ENCODE assay signal across 9 mouse cellular contexts in genomic region chr2:91947397-91948150, GRCm38 (mm10). TPM values are rescaled to one million over a fixed set of nuclear protein-coding genes. Genes with fewer than 3 reads are reported as not detected.
DNase-seq lines count a peak whose midpoint lies in the region; ATAC-seq and TF ChIP-seq lines count a peak whose summit lies in the region.
"Had no signal": no experiment of that assay in that cellular context is flagged by ENCODE, and none has a peak within 500 bp of the region (broad histone marks: within the 10 kb centered on the region; RNA-seq: fewer than 3 reads in every experiment).

No protein-coding gene starts in this region.

- no peak overlapping the region for H3K9ac ChIP-seq in midbrain, postnatal 0 days (replicated peaks; ENCODE audit: low read length, poor library complexity, severe bottlenecking)
- no peak overlapping the region; the same call in 1 of the 2 replicates for H3K9ac ChIP-seq in limb, embryonic 11.5 days (ENCODE audit: low read length)
- H3K9ac ChIP-seq in midbrain, embryonic 14.5 days (replicated peaks; ENCODE audit: low read length) = no peak overlapping the region

- peak overlapping the region; percentile 24; the same call in 1 of the 2 replicates for H3K4me3 ChIP-seq in midbrain, embryonic 10.5 days
- H3K4me3 ChIP-seq in midbrain, postnatal 0 days (ENCODE audit: low read depth, low read length) = no peak overlapping the region
- H3K4me3 ChIP-seq in limb, embryonic 11.5 days (ENCODE audit: low read depth, low read length) = no peak overlapping the region
- no peak overlapping the region for H3K4me3 ChIP-seq in midbrain, embryonic 14.5 days (replicated peaks; ENCODE audit: low read depth, low read length)

- H3K27ac ChIP-seq in midbrain, embryonic 10.5 days (replicated peaks) = peak overlapping the region; percentile 79
- H3K27ac ChIP-seq in midbrain, postnatal 0 days (ENCODE audit: low read depth, low read length) = no peak overlapping the region
- H3K27ac ChIP-seq in limb, embryonic 11.5 days (replicated peaks; ENCODE audit: low read depth, low read length) = peak overlapping the region; percentile 8; the same call in 1 of the 2 replicates
- H3K27ac ChIP-seq in midbrain, embryonic 14.5 days (replicated peaks; ENCODE audit: low read depth, low read length) = peak overlapping the region; percentile 26; the same call in 1 of the 2 replicates

- no peaks in the 10 kb centered on the region for H3K27me3 ChIP-seq in midbrain, embryonic 10.5 days (ENCODE audit: low read depth, poor library complexity, severe bottlenecking)
- no peaks in the 10 kb centered on the region for H3K27me3 ChIP-seq in midbrain, postnatal 0 days (ENCODE audit: insufficient read depth, low read length)
- no peaks in the 10 kb centered on the region for H3K27me3 ChIP-seq in limb, embryonic 11.5 days (ENCODE audit: control insufficient read depth, insufficient read depth, low read length)
- H3K27me3 ChIP-seq in midbrain, embryonic 14.5 days (ENCODE audit: control insufficient read depth, insufficient read depth, low read length) = no peaks in the 10 kb centered on the region

- peaks cover 64% of the 10 kb centered on the region for H3K4me1 ChIP-seq in midbrain, embryonic 10.5 days
- 0 out of 2 replicates have a peak, but pooled peaks cover 14% of the 10 kb centered on the region for H3K4me1 ChIP-seq in midbrain, postnatal 0 days (ENCODE audit: insufficient read depth, low read length)
- peaks cover 23% of the 10 kb centered on the region for H3K4me1 ChIP-seq in limb, embryonic 11.5 days (ENCODE audit: control insufficient read depth, insufficient read depth, low read length)
- H3K4me1 ChIP-seq in midbrain, embryonic 14.5 days (ENCODE audit: control insufficient read depth, insufficient read depth, low read length) = peaks cover 35% of the 10 kb centered on the region

- H3K36me3 ChIP-seq in midbrain, embryonic 10.5 days = peaks cover 6% of the 10 kb centered on the region; the same call in 1 of the 2 replicates
- no peaks in the 10 kb centered on the region; the same call in 1 of the 2 replicates for H3K36me3 ChIP-seq in midbrain, postnatal 0 days (ENCODE audit: insufficient read depth, low read length)
- H3K36me3 ChIP-seq in limb, embryonic 11.5 days (ENCODE audit: control insufficient read depth, insufficient read depth, low read length) = peaks cover 6% of the 10 kb centered on the region
- no peaks in the 10 kb centered on the region for H3K36me3 ChIP-seq in midbrain, embryonic 14.5 days (ENCODE audit: control insufficient read depth, insufficient read depth, low read length)

- no peak for TF ChIP-seq CTCF in midbrain, postnatal 0 days (IDR thresholded peaks at IDR 0.05)
- no peak for TF ChIP-seq CTCF in brain, embryonic 14.5 days (IDR thresholded peaks at IDR 0.05; ENCODE audit: borderline replicate concordance, extremely low read depth, insufficient read depth, insufficient read length)

- H3K9me3 ChIP-seq in midbrain, embryonic 10.5 days (replicated peaks) = no peaks in the 10 kb centered on the region
- H3K9me3 ChIP-seq in midbrain, postnatal 0 days (ENCODE audit: low read length) = no peaks in the 10 kb centered on the region
- no peaks in the 10 kb centered on the region for H3K9me3 ChIP-seq in limb, embryonic 11.5 days (ENCODE audit: control insufficient read depth, low read length)
- H3K9me3 ChIP-seq in midbrain, embryonic 14.5 days (ENCODE audit: control insufficient read depth, low read length) = no peaks in the 10 kb centered on the region

- no peak overlapping the region for H3K4me2 ChIP-seq in midbrain, postnatal 0 days (ENCODE audit: low read depth, low read length, poor library complexity, severe bottlenecking)
- H3K4me2 ChIP-seq in limb, embryonic 11.5 days (ENCODE audit: low read depth, severe bottlenecking) = no peak overlapping the region
- no peak overlapping the region for H3K4me2 ChIP-seq in midbrain, embryonic 14.5 days (ENCODE audit: low read length)

- TF ChIP-seq POLR2A in brain, embryonic 14.5 days (IDR thresholded peaks at IDR 0.05; ENCODE audit: borderline replicate concordance, extremely low read depth, insufficient read depth, insufficient read length, poor library complexity, severe bottlenecking) = no peak

- DNase-seq in midbrain, embryonic 10.5 days (ENCODE audit: low spot score) = no peak
- no peak for DNase-seq in midbrain, postnatal 0 days (ENCODE audit: low spot score)
- DNase-seq in brain, embryonic 14.5 days (ENCODE audit: low read depth) = peak; percentile 57
- DNase-seq in gastrocnemius, postnatal 10 days = peak; percentile 51
- no peak for DNase-seq in limb, embryonic 11.5 days (ENCODE audit: low spot score)
- no peak for DNase-seq in midbrain, embryonic 14.5 days
- no peak for DNase-seq in right cerebral cortex, adult 2 months (ENCODE audit: low spot score in 2 of 2)
- no peak for DNase-seq in frontal cortex, postnatal 25 days (ENCODE audit: low spot score in 2 of 2)

- ATAC-seq in midbrain, postnatal 0 days (ENCODE audit: low FRiP score) = no peak
- ATAC-seq in limb, embryonic 11.5 days (ENCODE audit: insufficient number of reproducible peaks, low FRiP score, low TSS enrichment, low read depth) = no peak
- ATAC-seq in midbrain, embryonic 14.5 days (ENCODE audit: low FRiP score, low TSS enrichment) = no peak

- WGBS in midbrain, embryonic 10.5 days = 57% methylated on average over 11 of the region's 11 CpGs
- WGBS in midbrain, postnatal 0 days = 48% methylated on average over 11 of the region's 11 CpGs
- 62% methylated on average over 11 of the region's 11 CpGs for WGBS in limb, embryonic 11.5 days
- 48% methylated on average over 11 of the region's 11 CpGs for WGBS in midbrain, embryonic 14.5 days

RNA-seq across cellular contexts. Expression of gene Gm9821, which starts 2.1 kb away (rescaled TPM):
- 0.12 and 0.19 TPM in 2 replicates for polyA plus RNA-seq in midbrain, embryonic 10.5 days (2016; fragmentation: Nextera tagmentation; extraction: Ambion mirVana)
- total RNA-seq in midbrain, postnatal 0 days (2014; rRNA removed) = 0.11 TPM in 1 of 2 replicates, not detected in the other
- 0.14 TPM in 1 of 2 replicates, not detected in the other for polyA plus RNA-seq in midbrain, postnatal 0 days (2015; fragmentation: Nextera tagmentation; extraction: Ambion mirVana)
- not detected in 2 replicates for polyA plus RNA-seq in brain, embryonic 14.5 days (2012; rRNA removed)
- not detected for total RNA-seq in gastrocnemius, postnatal 10 days (2021)
- 0.32 and 0.48 TPM in 2 replicates for polyA plus RNA-seq in limb, embryonic 11.5 days (2014; fragmentation: Nextera tagmentation; extraction: Ambion mirVana)
- 0.14 and 0.26 TPM in 2 replicates for polyA plus RNA-seq in midbrain, embryonic 14.5 days (2014; fragmentation: Nextera tagmentation; extraction: Ambion mirVana)
- polyA plus RNA-seq: testis, adult 2 months had no signal

RNA-seq across cellular contexts. Expression of gene Mdk, which starts 15.5 kb away (rescaled TPM):
- polyA plus RNA-seq in midbrain, embryonic 10.5 days (2016; fragmentation: Nextera tagmentation; extraction: Ambion mirVana) = 1,290 and 1,659 TPM in 2 replicates
- 39.0 and 40.8 TPM in 2 replicates for total RNA-seq in midbrain, postnatal 0 days (2014; rRNA removed)
- 71.0 and 71.4 TPM in 2 replicates for polyA plus RNA-seq in midbrain, postnatal 0 days (2015; fragmentation: Nextera tagmentation; extraction: Ambion mirVana)
- 198 and 297 TPM in 2 replicates for polyA plus RNA-seq in brain, embryonic 14.5 days (2012; rRNA removed)
- 10 to 100 TPM; 43.3 to 55.2 TPM for total RNA-seq in gastrocnemius, postnatal 10 days (2021)
- 2,345 and 2,452 TPM in 2 replicates for polyA plus RNA-seq in limb, embryonic 11.5 days (2014; fragmentation: Nextera tagmentation; extraction: Ambion mirVana)
- polyA plus RNA-seq in midbrain, embryonic 14.5 days (2014; fragmentation: Nextera tagmentation; extraction: Ambion mirVana) = 131 and 196 TPM in 2 replicates

RNA-seq across cellular contexts. Expression of gene Chrm4, which starts 20.5 kb away (rescaled TPM):
- 0.81 and 1.0 TPM in 2 replicates for polyA plus RNA-seq in midbrain, embryonic 10.5 days (2016; fragmentation: Nextera tagmentation; extraction: Ambion mirVana)
- total RNA-seq in midbrain, postnatal 0 days (2014; rRNA removed) = 1.8 and 4.0 TPM in 2 replicates
- 0.25 and 0.34 TPM in 2 replicates for polyA plus RNA-seq in midbrain, postnatal 0 days (2015; fragmentation: Nextera tagmentation; extraction: Ambion mirVana)
- 2.0 and 2.5 TPM in 2 replicates for polyA plus RNA-seq in brain, embryonic 14.5 days (2012; rRNA removed)
- under 1 TPM in 1 of 2 experiments, not detected in 1; 0.16 TPM for total RNA-seq in gastrocnemius, postnatal 10 days (2021)
- polyA plus RNA-seq in limb, embryonic 11.5 days (2014; fragmentation: Nextera tagmentation; extraction: Ambion mirVana) = 0.53 and 0.68 TPM in 2 replicates
- polyA plus RNA-seq in midbrain, embryonic 14.5 days (2014; fragmentation: Nextera tagmentation; extraction: Ambion mirVana) = 0.34 and 0.65 TPM in 2 replicates

RNA-seq across cellular contexts. Expression of gene Dgkz, which starts 28.1 kb away (rescaled TPM):
- 28.3 and 35.0 TPM in 2 replicates for polyA plus RNA-seq in midbrain, embryonic 10.5 days (2016; fragmentation: Nextera tagmentation; extraction: Ambion mirVana)
- total RNA-seq in midbrain, postnatal 0 days (2014; rRNA removed) = 99.8 and 144 TPM in 2 replicates
- polyA plus RNA-seq in midbrain, postnatal 0 days (2015; fragmentation: Nextera tagmentation; extraction: Ambion mirVana) = 35.1 and 36.6 TPM in 2 replicates
- 89.7 and 102 TPM in 2 replicates for polyA plus RNA-seq in brain, embryonic 14.5 days (2012; rRNA removed)
- total RNA-seq in gastrocnemius, postnatal 10 days (2021) = 10 to 100 TPM; 60.5 to 84.3 TPM
- 36.9 and 37.6 TPM in 2 replicates for polyA plus RNA-seq in limb, embryonic 11.5 days (2014; fragmentation: Nextera tagmentation; extraction: Ambion mirVana)
- 27.5 and 32.0 TPM in 2 replicates for polyA plus RNA-seq in midbrain, embryonic 14.5 days (2014; fragmentation: Nextera tagmentation; extraction: Ambion mirVana)

Comparison
In these comparisons a context has a peak if more than half of its experiments do, and no peak if none do; other contexts are left out.
1. DNase-seq: peak in brain, embryonic 14.5 days (single experiment) and gastrocnemius, postnatal 10 days (single experiment); none in midbrain, embryonic 10.5 days (single experiment), midbrain, postnatal 0 days (single experiment), limb, embryonic 11.5 days (single experiment), midbrain, embryonic 14.5 days (single experiment), right cerebral cortex, adult 2 months (0 of 2) and frontal cortex, postnatal 25 days (0 of 2).